Comparison of ENCODE assay signal across 16 mouse cellular contexts in genomic region chr4:140860767-140861147, GRCm38 (mm10). TPM values are rescaled to one million over a fixed set of nuclear protein-coding genes. Genes with fewer than 3 reads are reported as not detected.
DNase-seq lines count a peak whose midpoint lies in the region; ATAC-seq and TF ChIP-seq lines count a peak whose summit lies in the region.
"Had no signal": no experiment of that assay in that cellular context is flagged by ENCODE, and none has a peak within 500 bp of the region (broad histone marks: within the 10 kb centered on the region; RNA-seq: fewer than 3 reads in every experiment).

No protein-coding gene starts in this region.

- TF ChIP-seq CTCF in intestine, postnatal 0 days (IDR thresholded peaks at IDR 0.05; ENCODE audit: low read depth) = no peak
- no peak for TF ChIP-seq CTCF in liver, adult 2 months (IDR thresholded peaks at IDR 0.05; ENCODE audit: low read depth, low read length)

- no peak for TF ChIP-seq POLR2A in liver, adult 2 months (IDR thresholded peaks at IDR 0.05; ENCODE audit: extremely low read depth, insufficient read depth, low read length)

- H3K4me2 ChIP-seq in intestine, embryonic 15.5 days (replicated peaks) = no peak overlapping the region
- H3K4me2 ChIP-seq in intestine, postnatal 0 days (replicated peaks; ENCODE audit: low read depth) = no peak overlapping the region
- no peak overlapping the region for H3K4me2 ChIP-seq in stomach, embryonic 14.5 days (replicated peaks; ENCODE audit: low read depth, low read length)
- H3K4me2 ChIP-seq: hindbrain, embryonic 12.5 days had no signal

- peak; percentile 67 for ATAC-seq in intestine, embryonic 15.5 days
- ATAC-seq in intestine, postnatal 0 days = no peak
- peak; percentile 59 for ATAC-seq in erythroblast, adult 5-6 weeks (replicated peaks; ENCODE audit: low FRiP score, poor library complexity, severe bottlenecking)
- ATAC-seq in stomach, embryonic 14.5 days (ENCODE audit: insufficient number of reproducible peaks, insufficient read depth, low FRiP score, low read depth) = peak; percentile 73; the same call in 1 of the 2 replicates

- H3K4me1 ChIP-seq in intestine, embryonic 15.5 days (replicated peaks) = no peaks in the 10 kb centered on the region
- H3K4me1 ChIP-seq in intestine, postnatal 0 days (replicated peaks; ENCODE audit: control insufficient read depth, insufficient read depth, low read length) = no peaks in the 10 kb centered on the region
- peaks cover 25% of the 10 kb centered on the region for H3K4me1 ChIP-seq in liver, adult 2 months (ENCODE audit: control insufficient read depth, insufficient read depth, low read length)
- no peaks in the 10 kb centered on the region for H3K4me1 ChIP-seq in stomach, embryonic 14.5 days (ENCODE audit: control insufficient read depth, insufficient read depth, low read length)
- H3K4me1 ChIP-seq: hindbrain, embryonic 12.5 days had no signal

- H3K27ac ChIP-seq in intestine, embryonic 15.5 days = no peak overlapping the region
- no peak overlapping the region for H3K27ac ChIP-seq in intestine, postnatal 0 days (ENCODE audit: low read depth, low read length)
- peak overlapping the region; percentile 76 for H3K27ac ChIP-seq in liver, adult 2 months (replicated peaks; ENCODE audit: insufficient read depth, low read depth, low read length)
- no peak overlapping the region for H3K27ac ChIP-seq in stomach, embryonic 14.5 days (ENCODE audit: low read length)
- H3K27ac ChIP-seq: hindbrain, embryonic 12.5 days; layer of hippocampus, adult 2 months; left cerebral cortex, adult 2 months had no signal

- peak; percentile 35 for DNase-seq in liver, adult 2 months (ENCODE audit: extremely low read depth, low read depth, low spot score)
- DNase-seq in left cerebral cortex, postnatal 4 days = no peak
- DNase-seq in kidney, postnatal 4 days = no peak
- DNase-seq: cerebellum, adult 18-20 months; gastrocnemius, postnatal 36 days; kidney, adult 18-20 months; lung, adult 2 months; right cerebral cortex, postnatal 25 days had no signal

- no peak overlapping the region for H3K4me3 ChIP-seq in intestine, embryonic 15.5 days (replicated peaks)
- H3K4me3 ChIP-seq in intestine, postnatal 0 days (ENCODE audit: low read depth, low read length) = no peak overlapping the region
- no peak overlapping the region for H3K4me3 ChIP-seq in liver, adult 2 months (ENCODE audit: insufficient read depth, low read depth, low read length)
- H3K4me3 ChIP-seq in stomach, embryonic 14.5 days (ENCODE audit: low read depth, low read length) = no peak overlapping the region
- H3K4me3 ChIP-seq: hindbrain, embryonic 12.5 days; layer of hippocampus, adult 2 months; left cerebral cortex, adult 2 months had no signal

- H3K79me2 ChIP-seq in liver, adult 2 months (ENCODE audit: control insufficient read depth, insufficient read depth, low read length) = no peaks in the 10 kb centered on the region

- no peaks in the 10 kb centered on the region for H3K9me3 ChIP-seq in intestine, embryonic 15.5 days
- no peaks in the 10 kb centered on the region for H3K9me3 ChIP-seq in intestine, postnatal 0 days (ENCODE audit: control insufficient read depth)
- H3K9me3 ChIP-seq in stomach, embryonic 14.5 days (ENCODE audit: control insufficient read depth, low read depth, low read length) = no peaks in the 10 kb centered on the region; the same call in 1 of the 2 replicates
- H3K9me3 ChIP-seq: hindbrain, embryonic 12.5 days had no signal

- no peaks in the 10 kb centered on the region for H3K36me3 ChIP-seq in intestine, embryonic 15.5 days
- no peaks in the 10 kb centered on the region for H3K36me3 ChIP-seq in intestine, postnatal 0 days (ENCODE audit: control insufficient read depth, insufficient read depth)
- H3K36me3 ChIP-seq in liver, adult 2 months (ENCODE audit: control insufficient read depth, insufficient read depth, low read length) = no peaks in the 10 kb centered on the region
- H3K36me3 ChIP-seq in stomach, embryonic 14.5 days (ENCODE audit: control insufficient read depth, insufficient read depth, low read length) = no peaks in the 10 kb centered on the region
- H3K36me3 ChIP-seq: hindbrain, embryonic 12.5 days had no signal

- intact Hi-C loops in left cerebral cortex, postnatal 4 days (cut with DNase I) = no loop called here

- H3K9ac ChIP-seq in intestine, embryonic 15.5 days = no peak overlapping the region
- H3K9ac ChIP-seq in intestine, postnatal 0 days (ENCODE audit: low read depth, low read length) = no peak overlapping the region
- H3K9ac ChIP-seq in liver, adult 2 months (ENCODE audit: low read depth, low read length) = peak overlapping the region; percentile 27; the same call in 1 of the 2 replicates
- no peak overlapping the region for H3K9ac ChIP-seq in stomach, embryonic 14.5 days (replicated peaks; ENCODE audit: low read depth, low read length)
- H3K9ac ChIP-seq: hindbrain, embryonic 12.5 days had no signal

- H3K27me3 ChIP-seq in intestine, embryonic 15.5 days (replicated peaks) = 0 out of 2 replicates have a peak, but pooled peaks cover 3% of the 10 kb centered on the region
- no peaks in the 10 kb centered on the region for H3K27me3 ChIP-seq in intestine, postnatal 0 days (replicated peaks; ENCODE audit: control insufficient read depth, insufficient read depth, low read length)
- no peaks in the 10 kb centered on the region for H3K27me3 ChIP-seq in liver, adult 2 months (ENCODE audit: control insufficient read depth, insufficient read depth, low read length)
- no peaks in the 10 kb centered on the region for H3K27me3 ChIP-seq in stomach, embryonic 14.5 days (ENCODE audit: control insufficient read depth, insufficient read depth, low read length)
- H3K27me3 ChIP-seq: hindbrain, embryonic 12.5 days had no signal

- 67% methylated on average over 7 of the region's 7 CpGs for WGBS in intestine, embryonic 15.5 days
- WGBS in intestine, postnatal 0 days = 66% methylated on average over 7 of the region's 7 CpGs
- WGBS in liver, adult 2 months = 24% methylated on average over 7 of the region's 7 CpGs
- 75% methylated on average over 7 of the region's 7 CpGs for WGBS in stomach, embryonic 14.5 days

RNA-seq across cellular contexts. Expression of gene Padi1, which starts 15.2 kb away (rescaled TPM):
- polyA plus RNA-seq in intestine, embryonic 15.5 days (2015; fragmentation: Nextera tagmentation; extraction: Ambion mirVana) = 0.19 and 0.32 TPM in 2 replicates
- polyA plus RNA-seq in intestine, postnatal 0 days (2015; fragmentation: Nextera tagmentation; extraction: Ambion mirVana) = 0.37 and 0.47 TPM in 2 replicates
- not detected in 2 replicates for total RNA-seq in erythroblast, adult 5-6 weeks (2015; ENCODE audit: low replicate concordance)
- total RNA-seq in erythroblast, adult 5-6 weeks (2017; ENCODE audit: low replicate concordance) = not detected in 2 replicates
- not detected in 2 replicates for total RNA-seq in liver, adult 2 months (2014; rRNA removed)
- polyA plus RNA-seq in liver, adult 2 months (2012; rRNA removed) = not detected in 2 replicates
- 0.08 and 0.13 TPM in 2 replicates for polyA plus RNA-seq in stomach, embryonic 14.5 days (2014; fragmentation: Nextera tagmentation; extraction: Ambion mirVana)
- total RNA-seq in left cerebral cortex, postnatal 4 days (2021) = under 1 TPM in 1 of 2 experiments, not detected in 1; 0.08 TPM
- total RNA-seq: layer of hippocampus, adult 2 months had no signal

RNA-seq across cellular contexts. Expression of gene Padi2, which starts 45.4 kb away (rescaled TPM):
- polyA plus RNA-seq in intestine, embryonic 15.5 days (2015; fragmentation: Nextera tagmentation; extraction: Ambion mirVana) = 3.1 and 3.8 TPM in 2 replicates
- 1.1 and 1.2 TPM in 2 replicates for polyA plus RNA-seq in intestine, postnatal 0 days (2015; fragmentation: Nextera tagmentation; extraction: Ambion mirVana)
- 5.4 and 7.1 TPM in 2 replicates for total RNA-seq in erythroblast, adult 5-6 weeks (2015; ENCODE audit: low replicate concordance)
- 5.0 and 5.1 TPM in 2 replicates for total RNA-seq in erythroblast, adult 5-6 weeks (2017; ENCODE audit: low replicate concordance)
- 0.09 and 0.13 TPM in 2 replicates for total RNA-seq in liver, adult 2 months (2014; rRNA removed)
- polyA plus RNA-seq in liver, adult 2 months (2012; rRNA removed) = 0.21 and 0.25 TPM in 2 replicates
- polyA plus RNA-seq in stomach, embryonic 14.5 days (2014; fragmentation: Nextera tagmentation; extraction: Ambion mirVana) = 0.88 and 1.5 TPM in 2 replicates
- total RNA-seq in left cerebral cortex, postnatal 4 days (2021) = 1 to 10 TPM; 1.2 TPM

RNA-seq across cellular contexts. Expression of gene Padi3, which starts 50.3 kb away (rescaled TPM):
- polyA plus RNA-seq in intestine, embryonic 15.5 days (2015; fragmentation: Nextera tagmentation; extraction: Ambion mirVana) = 0.40 and 0.42 TPM in 2 replicates
- 0.83 and 0.85 TPM in 2 replicates for polyA plus RNA-seq in intestine, postnatal 0 days (2015; fragmentation: Nextera tagmentation; extraction: Ambion mirVana)
- not detected in 2 replicates for total RNA-seq in erythroblast, adult 5-6 weeks (2015; ENCODE audit: low replicate concordance)
- total RNA-seq in erythroblast, adult 5-6 weeks (2017; ENCODE audit: low replicate concordance) = not detected in 2 replicates
- total RNA-seq in liver, adult 2 months (2014; rRNA removed) = not detected in 2 replicates
- not detected in 2 replicates for polyA plus RNA-seq in liver, adult 2 months (2012; rRNA removed)
- polyA plus RNA-seq in stomach, embryonic 14.5 days (2014; fragmentation: Nextera tagmentation; extraction: Ambion mirVana) = not detected in 2 replicates
- total RNA-seq in left cerebral cortex, postnatal 4 days (2021) = not detected
- total RNA-seq: layer of hippocampus, adult 2 months; left cerebral cortex, adult 2 months had no signal
- polyA plus RNA-seq: cortical plate, adult 2 months had no signal
